Mouse (Mus musculus) intestine, embryonic 14.5 days (tissue): ENCODE data around the gene Cd200r4. TPM values are rescaled to one million over a fixed set of nuclear protein-coding genes. Genes with fewer than 3 reads are reported as not detected.
"Not testable (repeated sequence)": the region's sequence is repeated elsewhere in the genome, so short reads cannot be mapped to it uniquely, and the experiment has no call there.

Source experiments
- ATAC-seq: fragments of 200-750 bp; cut with Nextera tagmentation; replicated peaks from 2 replicates; pipeline ENCODE4 v1.8.0; 2017; ENCODE audit warnings: low read depth, moderate number of reproducible peaks, moderate TSS enrichment, moderate library complexity; ENCODE audit not compliant: low FRiP score, low TSS enrichment
- DNase-seq: peaks from one replicate; pipeline ENCODE4 v3.0.0-alpha.2; 2018; ENCODE audit warnings: low spot score
- H3K27ac ChIP-seq: fragments of 300-500 bp; sonication (generic); 2 replicates; pipeline ENCODE4 v1.5.1; 2014; ENCODE audit warnings: low read depth, mild to moderate bottlenecking, control low read depth
- H3K27me3 ChIP-seq: fragments of 300-500 bp; sonication (generic); replicated peaks from 2 replicates; pipeline ENCODE4 v1.6.1; 2014; ENCODE audit warnings: low read length, control low read depth; ENCODE audit not compliant: control insufficient read depth, insufficient read depth
- H3K36me3 ChIP-seq: fragments of 300-500 bp; sonication (generic); 2 replicates; pipeline ENCODE4 v1.6.1; 2014; ENCODE audit warnings: low read length, control low read depth; ENCODE audit not compliant: control insufficient read depth, insufficient read depth
- H3K4me1 ChIP-seq: fragments of 300-500 bp; sonication (generic); replicated peaks from 2 replicates; pipeline ENCODE4 v1.6.1; 2014; ENCODE audit warnings: low read length, control low read depth, mixed read lengths; ENCODE audit not compliant: control insufficient read depth, insufficient read depth
- H3K4me2 ChIP-seq: fragments of 300-500 bp; sonication (generic); 2 replicates; pipeline ENCODE4 v1.6.1; 2014; ENCODE audit warnings: low read length
- H3K4me3 ChIP-seq: fragments of 300-500 bp; sonication (generic); 2 replicates; pipeline ENCODE4 v1.5.1; 2014; ENCODE audit warnings: low read depth, low read length, control low read depth, mixed read lengths
- H3K9ac ChIP-seq: fragments of 300-500 bp; sonication (generic); 2 replicates; pipeline ENCODE4 v1.6.1; 2014; ENCODE audit warnings: mild to moderate bottlenecking, low read length
- H3K9me3 ChIP-seq: fragments of 300-500 bp; sonication (generic); 2 replicates; pipeline ENCODE4 v1.6.1; 2016; ENCODE audit warnings: low read length, control low read depth; ENCODE audit not compliant: control insufficient read depth
- WGBS: fragments of 180-500 bp; shearing (Covaris S2); extraction: QIAGEN DNeasy Blood & Tissue Kit; methylation state at CpG from one replicate; pipeline ENCODE4 v1.1.7; 2014; 5-methylcytosine and 5-hydroxymethylcytosine counted together
- polyA plus RNA-seq: library from polyadenylated mRNA; unstranded; fragments of >200 nt; fragmentation: Nextera tagmentation; extraction: Ambion mirVana; gene quantifications from 2 replicates; pipeline ENCODE4 v1.2.1, GENCODE M21; 2014

The Cd200r4 gene
- polyA plus RNA-seq, 1 experiment from 2014 or later = 0.34 TPM

GRCm38 (mm10) chr16:44778538-44779147, 32.9 kb upstream of the Cd200r4 start:
- no peak for DNase-seq
- Histone ChIP-seq H3K27me3 (no peaks in the 10 kb centered on the region), H3K9me3 (no peaks in the 10 kb centered on the region), H3K9ac (no peak overlapping the region), H3K4me2 (peak overlapping the region; percentile 24; the same call in 1 of the 2 replicates), H3K4me3 (no peak overlapping the region), H3K36me3 (no peaks in the 10 kb centered on the region), H3K4me1 (no peaks in the 10 kb centered on the region), H3K27ac (no peak overlapping the region)
- WGBS = 62% methylated on average over 17 of the region's 17 CpGs
- ATAC-seq = no peak

- H3K4me2 ChIP-seq = no peak overlapping the region
- no peak overlapping the region for H3K4me3 ChIP-seq
- H3K36me3 ChIP-seq = no peaks in the 10 kb centered on the region
- WGBS = 79% methylated on average over 5 of the region's 5 CpGs
- H3K27me3 ChIP-seq = no peaks in the 10 kb centered on the region
- no peak overlapping the region for H3K27ac ChIP-seq
- no peak overlapping the region for H3K9ac ChIP-seq
- DNase-seq (no peak), ATAC-seq (no peak)
- no peaks in the 10 kb centered on the region for H3K4me1 ChIP-seq
- H3K9me3 ChIP-seq = no peaks in the 10 kb centered on the region
Observed at GRCm38 (mm10) chr16:44779494-44779893, 32.0 kb upstream of the Cd200r4 start.

- DNase-seq (no peak), ATAC-seq (no peak)
- no peak overlapping the region for H3K27ac ChIP-seq
- H3K4me2 ChIP-seq = no peak overlapping the region
- WGBS = 72% methylated on average over 4 of the region's 4 CpGs
- no peaks in the 10 kb centered on the region for H3K9me3 ChIP-seq
- H3K36me3 ChIP-seq = no peaks in the 10 kb centered on the region
- H3K4me1 ChIP-seq = no peaks in the 10 kb centered on the region
- no peak overlapping the region for H3K4me3 ChIP-seq
- H3K9ac ChIP-seq = no peak overlapping the region
- H3K27me3 ChIP-seq = no peaks in the 10 kb centered on the region
Observed at GRCm38 (mm10) chr16:44780751-44781150, 30.8 kb upstream of the Cd200r4 start.

- Histone ChIP-seq H3K4me1 (no peaks in the 10 kb centered on the region), H3K4me2 (no peak overlapping the region), H3K4me3 (no peak overlapping the region), H3K27ac (no peak overlapping the region), H3K36me3 (no peaks in the 10 kb centered on the region), H3K9ac (no peak overlapping the region), H3K9me3 (no peaks in the 10 kb centered on the region), H3K27me3 (no peaks in the 10 kb centered on the region)
- no peak for DNase-seq
- ATAC-seq = no peak
- WGBS = 74% methylated on average over 1 of the region's 1 CpGs
Observed at GRCm38 (mm10) chr16:44786934-44787333, 24.6 kb upstream of the Cd200r4 start.

- no peak overlapping the region for H3K4me3 ChIP-seq
- H3K4me2 ChIP-seq = no peak overlapping the region
- no peaks in the 10 kb centered on the region for H3K4me1 ChIP-seq
- no peaks in the 10 kb centered on the region for H3K9me3 ChIP-seq
- DNase-seq (no peak), ATAC-seq (no peak)
- no peaks in the 10 kb centered on the region for H3K36me3 ChIP-seq
- H3K9ac ChIP-seq = no peak overlapping the region
- H3K27ac ChIP-seq = no peak overlapping the region
- no peaks in the 10 kb centered on the region for H3K27me3 ChIP-seq
Observed at GRCm38 (mm10) chr16:44794416-44794815, 17.1 kb upstream of the Cd200r4 start.

GRCm38 (mm10) chr16:44805976-44806375, 5.6 kb upstream of the Cd200r4 start:
- ATAC-seq (no peak), DNase-seq (no peak)
- H3K9ac ChIP-seq = no peak overlapping the region
- H3K9me3 ChIP-seq = no peaks in the 10 kb centered on the region
- H3K27me3 ChIP-seq = no peaks in the 10 kb centered on the region
- H3K4me1 ChIP-seq = no peaks in the 10 kb centered on the region
- H3K27ac ChIP-seq = no peak overlapping the region
- H3K4me2 ChIP-seq = no peak overlapping the region
- H3K36me3 ChIP-seq = no peaks in the 10 kb centered on the region
- H3K4me3 ChIP-seq = no peak overlapping the region

- not testable (repeated sequence) for H3K36me3 ChIP-seq, DNase-seq, H3K4me2 ChIP-seq, H3K9ac ChIP-seq, ATAC-seq, H3K4me1 ChIP-seq, H3K9me3 ChIP-seq, H3K27ac ChIP-seq, H3K27me3 ChIP-seq, H3K4me3 ChIP-seq
- WGBS = 91% methylated on average over 4 of the region's 4 CpGs
Observed at GRCm38 (mm10) chr16:44810223-44810622, 1.3 kb upstream of the Cd200r4 start.

- DNase-seq = no peak
- 80% methylated on average over 6 of the region's 6 CpGs for WGBS
Observed at GRCm38 (mm10) chr16:44812468-44813065, 1.0 kb downstream of the Cd200r4 start.

GRCm38 (mm10) chr16:44818010-44818409, 6.5 kb downstream of the Cd200r4 start:
- Histone ChIP-seq H3K27me3 (no peaks in the 10 kb centered on the region), H3K4me2 (no peak overlapping the region), H3K4me1 (no peaks in the 10 kb centered on the region), H3K4me3 (no peak overlapping the region), H3K9ac (no peak overlapping the region), H3K36me3 (no peaks in the 10 kb centered on the region), H3K27ac (no peak overlapping the region), H3K9me3 (no peaks in the 10 kb centered on the region)
- DNase-seq (no peak), ATAC-seq (no peak)
- WGBS = 46% methylated on average over 1 of the region's 1 CpGs

More at GRCm38 (mm10) chr16:44812468-44813065, 1.0 kb downstream of the Cd200r4 start:
- Histone ChIP-seq H3K27ac (no peak overlapping the region), H3K4me3 (no peak overlapping the region), H3K27me3 (no peaks in the 10 kb centered on the region), H3K4me2 (no peak overlapping the region), H3K9me3 (no peaks in the 10 kb centered on the region), H3K4me1 (no peaks in the 10 kb centered on the region), H3K36me3 (no peaks in the 10 kb centered on the region), H3K9ac (no peak overlapping the region)
- no peak for ATAC-seq
